Mouse (Mus musculus): ENCODE data around the gene Batf.

Batf gene

DNA sequence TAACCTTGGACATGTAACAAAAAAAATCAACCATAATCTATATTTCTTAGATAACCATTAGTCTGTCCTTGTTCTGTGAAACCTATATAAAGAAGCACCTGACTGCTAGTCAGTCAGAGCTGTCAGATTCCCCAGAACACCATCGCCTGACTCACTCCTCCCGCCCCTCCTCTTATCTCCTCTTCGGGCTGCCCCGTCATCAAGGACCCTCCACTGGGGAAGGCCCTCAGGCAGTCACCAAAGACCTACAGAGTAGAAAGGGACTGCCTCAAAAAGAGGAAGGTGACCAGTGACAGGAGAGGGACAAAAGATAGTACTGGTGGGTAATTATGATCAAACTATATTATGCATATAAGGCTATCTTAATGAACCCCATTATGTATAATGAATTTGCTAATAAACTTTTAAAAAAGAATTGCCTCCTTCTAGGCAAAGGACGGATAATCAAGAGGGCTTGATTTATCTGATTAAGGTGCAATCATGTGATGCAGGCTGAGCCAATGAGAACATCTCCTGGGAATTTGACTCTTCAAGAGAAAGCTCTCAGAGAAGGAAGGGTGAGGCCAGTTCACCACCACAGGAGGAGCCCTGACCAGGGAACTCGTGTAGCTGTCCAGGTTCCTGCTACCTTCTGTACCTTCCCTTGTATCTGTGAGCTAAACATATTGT lies 40.4 kb downstream of the Batf start:
- no peak for DNase-seq (ENCODE audit: low spot score in 2 of 2)

DNA sequence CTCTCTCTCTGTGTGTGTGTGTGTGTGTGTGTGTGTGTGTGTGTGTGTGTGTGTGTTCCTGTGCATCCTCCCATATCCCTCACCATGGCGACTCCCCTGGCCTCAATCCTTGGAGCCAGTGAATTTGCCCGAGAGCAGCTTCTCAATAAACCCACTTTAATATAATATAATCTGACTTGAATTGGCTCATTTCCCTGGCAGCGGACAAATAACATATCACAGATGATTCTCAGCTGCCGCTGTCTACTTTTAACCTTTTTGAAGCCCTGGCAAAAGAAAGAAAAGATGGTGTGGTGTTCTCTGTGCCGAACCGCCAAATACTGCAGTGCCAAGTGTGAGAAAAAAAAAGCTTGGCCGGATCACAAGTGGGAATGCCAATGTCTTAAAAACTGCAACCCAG lies 41.7 kb downstream of the Batf start:
- DNase-seq (ENCODE audit: low spot score in 2 of 2) = no peak

DNA sequence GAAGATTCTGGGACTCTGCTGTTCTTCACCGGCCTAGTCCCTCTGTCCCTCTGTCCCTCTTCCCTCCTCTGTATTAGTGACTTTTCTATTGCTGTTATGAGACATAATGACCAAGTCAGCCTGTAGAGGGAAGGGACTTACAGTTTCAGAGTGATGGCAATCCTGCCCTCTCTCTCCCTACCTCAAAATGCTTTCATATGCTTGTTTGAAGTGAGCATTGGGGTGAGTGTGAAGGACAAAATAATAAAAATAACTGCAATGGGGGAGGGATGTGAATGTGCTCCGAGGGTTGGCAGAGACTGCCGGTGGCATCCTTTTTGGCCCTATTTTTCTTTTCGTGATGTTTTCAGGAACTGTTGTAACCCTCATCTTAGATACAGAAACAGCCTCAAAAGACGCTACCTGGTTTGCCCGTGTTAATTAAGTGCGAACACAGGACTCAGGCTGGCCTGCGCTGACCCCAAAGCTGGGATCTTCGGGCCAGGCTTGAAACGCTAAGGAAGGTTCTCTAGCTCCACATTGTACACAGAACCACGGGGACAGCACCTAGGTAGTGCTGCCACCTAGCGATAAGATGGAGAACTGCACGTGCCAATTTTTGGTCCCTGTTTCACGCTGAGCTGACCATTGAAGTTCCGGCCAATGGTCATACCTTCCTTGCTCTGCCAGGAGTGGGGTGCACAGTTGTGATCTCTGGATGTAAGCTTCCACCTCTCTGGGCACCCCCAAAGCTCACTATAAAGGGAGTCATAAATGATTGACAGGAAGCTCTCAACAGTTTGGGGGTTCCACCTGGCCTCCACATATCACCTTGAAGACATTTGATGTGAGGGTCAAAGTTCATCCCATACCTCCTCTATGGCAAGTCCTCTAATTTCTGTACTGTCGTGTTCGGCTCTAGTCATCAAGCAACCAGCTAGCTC lies 42.8 kb downstream of the Batf start:
- peak; percentile 46 to 59 for DNase-seq (ENCODE audit: low spot score in 2 of 2)

DNA sequence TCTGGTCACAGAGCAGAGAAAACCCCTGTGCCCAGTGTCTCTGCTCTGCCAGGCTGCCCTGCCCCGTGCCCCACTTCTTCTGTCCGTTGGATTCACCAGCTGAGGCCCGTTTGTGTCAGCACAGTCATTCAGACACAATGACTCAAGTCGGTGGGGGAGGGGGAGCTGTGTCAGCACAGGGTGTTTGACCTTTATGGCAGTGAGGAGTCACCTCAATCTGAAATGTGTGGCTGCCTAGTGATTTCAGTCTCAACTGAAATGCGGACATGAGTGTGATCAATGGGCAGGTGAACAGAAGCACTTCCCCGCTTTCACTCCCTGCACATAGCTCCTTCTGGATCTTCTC lies 43.4 kb downstream of the Batf start:
- DNase-seq (ENCODE audit: low spot score in 2 of 2) = no peak

DNA sequence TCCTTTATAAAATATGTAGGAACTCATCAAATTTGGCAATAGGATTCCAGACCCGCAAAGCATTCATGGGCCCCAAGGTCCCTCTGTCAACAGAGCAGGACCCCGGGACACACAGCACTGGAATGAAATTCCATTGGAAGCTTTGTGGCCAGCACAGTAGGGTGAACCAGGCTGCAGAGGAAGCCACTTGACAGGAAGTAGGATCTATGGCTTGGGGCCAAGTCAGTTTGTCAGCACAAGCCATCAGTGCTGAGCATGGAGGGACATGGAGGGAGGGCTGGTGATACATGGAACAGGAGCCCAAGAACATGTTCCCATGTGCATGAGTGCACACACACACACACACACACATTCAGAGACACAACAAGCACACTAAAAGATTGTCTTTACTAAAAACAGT lies 49.7 kb downstream of the Batf start:
- DNase-seq (ENCODE audit: low spot score in 2 of 2) = no peak

DNA sequence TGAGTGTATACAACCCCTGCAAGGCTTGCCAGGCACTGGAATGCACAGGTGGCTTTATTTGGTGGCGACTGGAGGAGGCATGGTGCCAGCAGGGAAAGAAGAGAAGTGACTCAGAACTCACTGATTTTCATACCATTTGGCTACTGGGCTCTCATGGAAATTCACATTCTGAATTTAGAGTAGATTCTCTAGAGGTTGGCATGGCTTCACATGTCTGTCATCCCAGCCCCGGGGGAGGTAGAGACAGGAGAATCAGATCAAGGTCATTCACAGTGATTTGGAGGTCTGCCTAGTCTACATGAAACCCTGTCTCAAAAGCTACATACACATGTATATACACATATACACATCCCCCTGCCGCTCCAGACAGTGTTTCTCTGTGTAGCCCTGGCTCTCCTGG lies 50.5 kb downstream of the Batf start:
- DNase-seq (ENCODE audit: low spot score in 2 of 2) = no peak

DNA sequence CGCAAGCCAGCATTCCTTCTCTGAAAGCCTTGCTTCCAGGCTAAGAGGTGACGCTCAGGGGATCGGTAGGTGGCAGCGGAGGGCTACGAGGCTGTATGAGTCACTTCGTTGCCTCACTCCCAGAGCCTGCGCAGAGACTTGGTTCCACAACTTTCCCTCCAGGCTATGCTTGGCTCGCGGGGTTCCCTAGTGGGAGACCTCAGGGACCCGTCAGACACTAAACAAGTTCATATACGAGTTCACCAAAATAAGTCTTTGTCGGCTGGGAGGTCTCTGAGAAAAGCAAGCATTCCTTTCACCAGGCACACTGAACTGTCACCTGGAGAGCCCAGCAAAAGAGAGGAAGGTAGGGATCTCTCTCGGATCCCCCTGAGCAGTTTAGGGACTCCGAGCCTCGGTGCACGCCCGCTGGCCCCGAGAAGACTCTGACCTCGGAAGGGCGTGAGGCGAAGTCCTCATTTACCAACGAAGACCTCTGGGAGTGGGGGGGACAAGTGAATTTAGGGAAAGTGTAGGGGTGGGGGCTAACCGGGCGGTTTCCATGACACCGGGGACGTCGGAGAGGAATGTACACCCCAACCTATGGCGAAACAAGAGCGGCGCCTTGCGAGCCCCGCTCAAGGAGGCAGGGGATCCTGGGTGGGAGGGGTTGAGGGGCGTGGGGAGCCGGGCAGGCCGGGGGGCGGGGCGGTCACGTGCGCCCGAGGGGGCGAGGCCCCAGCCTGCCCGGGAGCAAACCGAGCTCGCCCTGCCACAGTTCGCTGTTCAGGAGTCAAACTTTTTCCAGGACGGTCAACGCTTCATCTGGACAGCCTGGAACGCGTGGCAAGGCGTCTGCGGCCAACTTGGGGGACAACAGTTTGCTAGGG lies 59.6 kb downstream of the Batf start, which contains the start of gene Flvcr2:
TSS of gene Flvcr2 (plus strand) at position 713 of the 869 bp plus-strand sequence.
- DNase-seq (ENCODE audit: low spot score in 2 of 2) = peak; percentile 82 to 84

DNA sequence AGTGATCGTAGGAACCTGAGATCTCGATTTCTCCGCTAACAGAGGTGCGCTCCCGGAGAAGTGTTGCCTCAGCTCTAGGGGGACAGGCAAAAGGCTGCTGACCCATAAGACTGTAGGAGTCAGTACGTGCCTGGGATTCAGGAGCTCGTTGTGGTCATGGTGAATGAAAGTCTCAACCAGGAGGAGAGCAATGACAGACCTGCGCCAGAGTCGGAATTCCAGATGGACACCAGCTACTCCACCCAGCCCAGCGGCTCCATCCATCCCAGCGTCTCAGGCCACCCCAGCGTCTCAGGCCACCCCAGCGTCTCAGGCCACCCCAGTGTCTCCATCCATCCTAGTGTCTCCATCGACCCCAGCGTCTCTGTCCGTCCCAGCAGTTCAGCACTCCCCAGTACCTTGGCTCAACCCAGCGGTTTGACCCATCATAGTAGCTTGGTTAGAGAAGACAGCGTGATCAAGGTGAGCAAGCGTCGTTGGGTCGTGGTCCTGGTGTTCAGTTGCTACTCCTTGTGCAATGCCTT lies 60.3 kb downstream of the Batf start:
- no peak for DNase-seq (ENCODE audit: low spot score in 2 of 2)

DNA sequence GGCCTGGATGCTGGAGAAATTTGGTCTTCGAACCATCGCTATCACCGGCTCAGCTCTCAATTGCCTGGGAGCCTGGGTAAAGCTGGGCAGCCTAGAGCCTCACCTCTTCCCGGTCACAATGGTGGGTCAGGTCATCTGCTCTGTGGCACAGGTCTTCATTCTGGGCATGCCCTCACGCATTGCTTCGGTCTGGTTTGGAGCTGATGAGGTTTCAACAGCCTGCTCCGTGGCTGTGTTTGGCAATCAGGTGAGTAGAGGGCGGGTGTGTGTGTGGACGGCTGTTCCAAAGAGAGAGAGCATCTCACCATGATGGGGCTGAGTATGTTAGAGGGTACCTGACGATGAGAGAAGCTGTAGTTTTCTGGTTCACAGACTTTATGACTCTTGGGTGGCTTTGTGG lies 60.9 kb downstream of the Batf start:
- no peak for DNase-seq (ENCODE audit: low spot score in 2 of 2)

DNA sequence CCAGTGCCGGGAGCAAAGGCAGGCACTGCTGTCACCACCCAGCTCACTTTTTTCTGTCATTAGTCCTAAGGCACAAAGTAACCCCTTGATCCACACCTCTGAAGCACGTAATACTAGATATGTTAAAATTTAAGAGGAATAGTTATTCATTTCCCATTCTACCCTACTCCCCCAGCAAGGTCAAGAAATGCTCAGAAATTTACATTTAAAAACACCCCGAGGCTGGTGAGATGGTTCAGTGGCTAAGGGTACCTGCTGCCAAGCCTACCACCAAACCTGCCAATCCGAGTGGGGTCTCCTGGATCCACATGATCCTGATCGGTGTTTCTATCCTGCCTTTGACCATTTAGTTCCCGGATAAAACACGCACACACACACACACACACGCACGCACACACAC lies 63.4 kb downstream of the Batf start:
- no peak for DNase-seq (ENCODE audit: low spot score in 2 of 2)

DNA sequence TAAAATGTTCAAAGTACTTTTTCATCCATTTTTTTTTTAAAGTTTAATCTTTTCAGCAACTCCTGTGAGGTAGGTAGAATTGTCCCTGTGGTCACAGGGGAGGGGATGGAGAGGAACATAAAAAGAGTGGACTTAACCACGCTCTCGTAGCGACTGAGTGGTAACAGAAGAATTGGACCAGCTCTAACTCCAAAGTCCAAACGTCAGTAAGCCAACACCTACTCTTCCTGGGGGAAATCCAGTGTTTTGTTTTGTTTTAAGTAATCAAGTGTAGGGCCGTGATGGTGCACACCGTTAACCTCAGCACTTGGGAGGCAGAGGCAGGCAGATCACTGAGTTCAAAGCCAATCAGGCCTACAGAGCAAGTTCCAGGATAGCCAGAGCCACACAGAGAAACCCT lies 65.6 kb downstream of the Batf start:
- no peak for DNase-seq (ENCODE audit: low spot score in 2 of 2)

DNA sequence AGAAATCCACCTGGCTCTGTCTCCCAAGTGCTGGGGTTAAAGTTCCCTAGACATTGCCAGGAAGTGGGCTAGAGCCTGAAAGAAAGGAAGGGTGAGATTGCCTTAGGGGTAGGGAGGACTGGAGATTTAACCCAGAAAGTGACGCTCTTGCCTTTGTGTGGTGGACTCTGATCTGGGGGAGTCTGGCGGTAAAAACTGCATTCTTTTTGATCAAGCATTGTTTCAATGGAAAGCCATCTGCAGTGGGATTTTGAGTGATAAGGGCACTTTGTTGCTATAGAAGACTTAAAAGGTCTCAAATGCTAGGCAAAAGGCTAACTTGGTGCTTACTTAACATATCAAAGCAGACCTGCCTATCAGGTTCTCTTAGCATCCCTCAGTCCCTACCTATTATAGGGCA lies 66.8 kb downstream of the Batf start:
- no peak for DNase-seq (ENCODE audit: low spot score in 2 of 2)

DNA sequence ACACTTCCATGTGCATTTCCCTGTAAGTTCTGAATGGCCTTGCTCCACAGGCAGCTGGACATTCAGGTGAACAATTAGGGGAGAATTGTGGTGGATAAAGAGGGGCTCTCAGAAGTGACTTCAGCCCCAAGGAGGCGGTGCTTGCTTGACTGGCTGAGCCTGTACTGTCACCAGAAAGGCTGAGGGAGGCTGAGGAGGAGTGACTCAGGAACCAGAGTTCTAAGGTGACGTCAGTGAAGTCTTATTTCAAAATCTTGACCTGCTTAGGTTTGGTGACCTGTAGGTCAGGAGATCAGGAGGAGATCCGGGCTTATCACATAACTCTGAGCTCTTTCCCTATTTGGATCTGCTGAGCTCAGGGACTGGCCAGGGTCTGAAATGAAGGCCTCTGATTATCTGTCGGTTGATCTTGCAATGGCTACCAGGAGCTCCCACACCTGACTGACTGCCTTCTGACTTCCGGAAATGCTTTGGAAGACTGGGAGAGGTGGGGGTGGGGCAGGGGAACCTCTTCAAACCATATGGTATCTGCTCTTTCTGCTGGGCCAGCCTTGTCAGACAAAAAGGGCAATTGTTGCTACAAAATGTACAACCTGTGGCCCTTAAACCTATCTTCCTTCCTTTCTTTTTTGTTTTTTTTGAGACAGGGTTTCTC lies 68.3 kb downstream of the Batf start:
- DNase-seq (ENCODE audit: low spot score in 2 of 2) = no peak

DNA sequence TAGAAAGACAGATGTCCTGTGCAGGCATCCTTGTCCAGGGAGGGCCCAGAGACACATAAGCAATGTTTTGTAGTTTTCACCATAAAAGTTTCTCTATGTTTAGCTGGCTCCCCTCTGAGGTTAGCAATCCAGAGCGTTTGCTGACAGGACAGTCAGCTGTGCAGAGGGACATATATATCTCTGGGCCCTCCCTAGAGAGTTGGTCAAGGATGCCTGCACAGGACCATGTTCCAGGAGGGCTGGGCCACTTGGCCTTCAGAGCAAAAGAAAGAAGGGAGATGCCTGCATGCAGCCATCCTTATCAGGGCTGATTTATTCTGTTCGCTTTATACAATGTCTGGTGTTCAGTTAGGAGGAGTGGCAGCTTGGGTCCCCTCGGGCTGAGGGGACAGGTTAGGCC lies 70.0 kb downstream of the Batf start:
- DNase-seq (ENCODE audit: low spot score in 2 of 2) = no peak

DNA sequence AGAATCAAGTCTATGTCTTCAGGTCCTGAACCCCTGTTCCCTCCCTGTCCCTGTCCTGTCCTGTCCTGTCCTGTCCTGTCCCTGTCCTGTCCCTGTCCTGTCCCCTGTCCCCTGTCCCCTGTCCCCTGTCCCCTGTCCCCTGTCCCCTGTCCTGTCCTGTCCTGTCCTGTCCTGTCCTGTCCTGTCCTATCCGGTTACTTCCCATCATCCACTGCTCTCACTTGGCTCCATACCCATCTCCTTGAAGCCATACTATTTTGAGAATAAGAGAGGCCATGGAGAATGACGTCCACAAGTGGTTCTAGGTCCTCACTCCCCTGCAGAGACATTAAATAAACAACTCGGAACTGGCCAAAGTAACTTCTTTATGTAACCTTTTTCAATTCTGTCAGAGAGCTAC lies 70.6 kb downstream of the Batf start:
- no peak for DNase-seq (ENCODE audit: low spot score in 2 of 2)
